Comparison of ENCODE assay signal across 26 mouse cellular contexts in the genomic region with DNA sequence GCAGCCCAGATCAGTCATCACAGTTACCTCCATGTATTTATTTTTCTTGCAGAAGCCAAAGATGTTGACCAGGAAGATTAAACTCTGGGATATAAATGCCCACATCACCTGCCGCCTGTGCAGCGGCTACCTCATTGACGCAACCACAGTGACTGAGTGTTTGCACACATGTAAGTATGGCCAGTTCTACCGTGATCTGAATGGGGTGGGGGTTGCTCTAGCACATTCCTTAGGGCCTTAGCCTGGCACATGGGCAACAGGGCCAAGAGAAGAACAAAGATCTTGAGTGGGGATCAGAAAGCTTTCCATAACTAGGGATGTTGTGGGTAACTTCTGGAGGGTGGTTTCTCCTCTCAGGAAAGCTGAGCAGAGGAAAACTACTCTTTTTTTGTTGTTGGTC. TPM values are rescaled to one million over a fixed set of nuclear protein-coding genes. Genes with fewer than 3 reads are reported as not detected.
DNase-seq lines count a peak whose midpoint lies in the region; ATAC-seq and TF ChIP-seq lines count a peak whose summit lies in the region.
"Had no signal": no experiment of that assay in that cellular context is flagged by ENCODE, and none has a peak within 500 bp of the region (broad histone marks: within the 10 kb centered on the region; RNA-seq: fewer than 3 reads in every experiment).

No protein-coding gene starts in this region.

- no peak overlapping the region for H3K27ac ChIP-seq in heart, embryonic 11.5 days (ENCODE audit: low read depth, low read length)
- peak overlapping the region; percentile 14; the same call in 1 of the 2 replicates for H3K27ac ChIP-seq in lung, postnatal 0 days (ENCODE audit: low read length)
- H3K27ac ChIP-seq: embryonic facial prominence, embryonic 10.5 days; embryonic facial prominence, embryonic 12.5 days; forebrain, embryonic 13.5 days; forebrain, embryonic 15.5 days had no signal

- no peaks in the 10 kb centered on the region for H3K9me3 ChIP-seq in heart, embryonic 11.5 days (replicated peaks; ENCODE audit: control insufficient read depth, low read length)
- H3K9me3 ChIP-seq in lung, postnatal 0 days (ENCODE audit: low read length): no peaks in the 10 kb centered on the region
- H3K9me3 ChIP-seq: embryonic facial prominence, embryonic 10.5 days; embryonic facial prominence, embryonic 12.5 days; forebrain, embryonic 13.5 days; forebrain, embryonic 15.5 days; G1E had no signal

- peak; percentile 82 for DNase-seq in heart, adult 11 months
- peak; percentile 85 for DNase-seq in lung, postnatal 0 days (ENCODE audit: low spot score)
- no peak for DNase-seq in lung, adult 2 months
- DNase-seq in lung, postnatal 10 days: peak; percentile 14
- peak; percentile 58 for DNase-seq in lung, postnatal 36 days
- no peak for DNase-seq in cerebellum, postnatal 4 days (ENCODE audit: low spot score in 2 of 2)
- no peak for DNase-seq in urinary bladder, postnatal 36 days (ENCODE audit: low spot score in 2 of 2)
- DNase-seq: adrenal gland, adult 8-10 months; adrenal gland, postnatal 25 days; B cell, adult 2 months; cerebellum, adult 11 months; cerebellum, adult 18-20 months; cerebellum, adult 8-10 months; cerebellum, adult 9-11 months; cerebellum, postnatal 14 days; cerebellum, postnatal 36 days had no signal

- TF ChIP-seq EP300 in lung, postnatal 0 days (IDR thresholded peaks at IDR 0.05): peak; percentile 82

- no peak for TF ChIP-seq CTCF in lung, postnatal 0 days (IDR thresholded peaks at IDR 0.05)
- TF ChIP-seq CTCF in lung, adult 2 months (IDR thresholded peaks at IDR 0.05; ENCODE audit: insufficient read depth, low read length): no peak

- no peak for ATAC-seq in heart, embryonic 11.5 days (replicated peaks; ENCODE audit: insufficient number of reproducible peaks, low FRiP score, low TSS enrichment)
- ATAC-seq in lung, postnatal 0 days: peak; percentile 97
- ATAC-seq: activated CD4-positive, CD25-positive, alpha-beta regulatory T cell, adult 4 months; CD4-positive, CD25-positive, alpha-beta regulatory T cell, adult 4 months; forebrain, embryonic 13.5 days; forebrain, embryonic 15.5 days; Patski had no signal

- no peak for TF ChIP-seq POLR2A in lung, adult 2 months (IDR thresholded peaks at IDR 0.05; ENCODE audit: borderline replicate concordance, extremely low read depth, low read depth, low read length)

- 87% methylated on average over 4 of the region's 4 CpGs for WGBS in heart, embryonic 11.5 days (ENCODE audit: insufficient replicate concordance)
- 50% methylated on average over 4 of the region's 4 CpGs for WGBS in lung, postnatal 0 days
- WGBS in lung, adult 2 months: 57% methylated on average over 4 of the region's 4 CpGs

- no peaks in the 10 kb centered on the region for H3K27me3 ChIP-seq in heart, embryonic 11.5 days (ENCODE audit: control insufficient read depth, insufficient read depth, low read length)
- no peaks in the 10 kb centered on the region for H3K27me3 ChIP-seq in lung, postnatal 0 days (replicated peaks; ENCODE audit: insufficient read depth, low read length)
- H3K27me3 ChIP-seq: CH12.LX; embryonic facial prominence, embryonic 12.5 days; forebrain, embryonic 13.5 days; forebrain, embryonic 15.5 days; Patski had no signal

- H3K36me3 ChIP-seq in heart, embryonic 11.5 days (ENCODE audit: control insufficient read depth, insufficient read depth, low read length): peaks cover 26% of the 10 kb centered on the region
- peaks cover 42% of the 10 kb centered on the region for H3K36me3 ChIP-seq in lung, postnatal 0 days (ENCODE audit: insufficient read depth, low read length)

- no peak overlapping the region for H3K9ac ChIP-seq in heart, embryonic 11.5 days (ENCODE audit: low read depth, low read length)
- H3K9ac ChIP-seq in lung, postnatal 0 days (replicated peaks; ENCODE audit: low read depth): no peak overlapping the region
- H3K9ac ChIP-seq: embryonic facial prominence, embryonic 12.5 days; forebrain, embryonic 13.5 days; forebrain, embryonic 15.5 days had no signal

- H3K4me1 ChIP-seq in heart, embryonic 11.5 days (ENCODE audit: control insufficient read depth, insufficient read depth, low read length): no peaks in the 10 kb centered on the region
- no peaks in the 10 kb centered on the region for H3K4me1 ChIP-seq in lung, postnatal 0 days (ENCODE audit: insufficient read depth, low read depth, low read length)
- peaks cover 3% of the 10 kb centered on the region for H3K4me1 ChIP-seq in lung, adult 2 months (ENCODE audit: control insufficient read depth, insufficient read depth, low read length)
- H3K4me1 ChIP-seq: embryonic facial prominence, embryonic 10.5 days; embryonic facial prominence, embryonic 12.5 days had no signal

- no peak overlapping the region for H3K4me2 ChIP-seq in heart, embryonic 11.5 days
- H3K4me2 ChIP-seq in lung, postnatal 0 days (replicated peaks; ENCODE audit: low read depth, low read length): no peak overlapping the region
- H3K4me2 ChIP-seq: embryonic facial prominence, embryonic 12.5 days; forebrain, embryonic 13.5 days; forebrain, embryonic 15.5 days had no signal

- H3K4me3 ChIP-seq in heart, embryonic 11.5 days (ENCODE audit: low read depth, low read length): no peak overlapping the region
- no peak overlapping the region for H3K4me3 ChIP-seq in lung, postnatal 0 days (ENCODE audit: low read depth, low read length)
- H3K4me3 ChIP-seq in lung, adult 2 months (replicated peaks; ENCODE audit: extremely low read depth, low read depth, low read length): no peak overlapping the region
- H3K4me3 ChIP-seq: embryonic facial prominence, embryonic 10.5 days; embryonic facial prominence, embryonic 12.5 days; forebrain, embryonic 13.5 days; forebrain, embryonic 15.5 days had no signal

RNA-seq across cellular contexts. Expression of gene Pcgf3, which starts 12.7 kb away (rescaled TPM):
- 24.4 and 24.6 TPM in 2 replicates for polyA plus RNA-seq in heart, embryonic 11.5 days (2014; fragmentation: Nextera tagmentation; extraction: Ambion mirVana)
- polyA plus RNA-seq in lung, postnatal 0 days (2015; fragmentation: Nextera tagmentation; extraction: Ambion mirVana): 10.3 and 10.7 TPM in 2 replicates
- polyA plus RNA-seq in lung, adult 2 months (2012; rRNA removed): 7.4 and 11.1 TPM in 2 replicates

RNA-seq across cellular contexts. Expression of gene Mfsd7a, which starts 25.0 kb away (rescaled TPM):
- polyA plus RNA-seq in heart, embryonic 11.5 days (2014; fragmentation: Nextera tagmentation; extraction: Ambion mirVana): 0.08 and 0.27 TPM in 2 replicates
- 0.54 and 0.55 TPM in 2 replicates for polyA plus RNA-seq in lung, postnatal 0 days (2015; fragmentation: Nextera tagmentation; extraction: Ambion mirVana)
- polyA plus RNA-seq in lung, adult 2 months (2012; rRNA removed): 6.8 and 9.7 TPM in 2 replicates
- polyA plus RNA-seq: activated CD4-positive, CD25-positive, alpha-beta regulatory T cell, adult 4 months; CD4-positive, CD25-positive, alpha-beta regulatory T cell, adult 4 months; G1E had no signal

RNA-seq across cellular contexts. Expression of gene Atp5k, which starts 39.5 kb away (rescaled TPM):
- 756 and 781 TPM in 2 replicates for polyA plus RNA-seq in heart, embryonic 11.5 days (2014; fragmentation: Nextera tagmentation; extraction: Ambion mirVana)
- 268 and 291 TPM in 2 replicates for polyA plus RNA-seq in lung, postnatal 0 days (2015; fragmentation: Nextera tagmentation; extraction: Ambion mirVana)
- polyA plus RNA-seq in lung, adult 2 months (2012; rRNA removed): 19.3 and 33.6 TPM in 2 replicates

Comparison
In these comparisons a context has a peak if more than half of its experiments do, and no peak if none do; other contexts are left out.
1. DNase-seq: peak in heart, adult 11 months (single experiment), lung, postnatal 0 days (single experiment), lung, postnatal 10 days (single experiment) and lung, postnatal 36 days (single experiment); none in lung, adult 2 months (single experiment), cerebellum, postnatal 4 days (0 of 2) and urinary bladder, postnatal 36 days (0 of 2).